Mouse (Mus musculus) CH12.LX (cell line): Measurements from ENCODE around the gene Six5.

ENCODE experiments used
- CTCF ChIP-seq, 2 experiments: IDR thresholded peaks in 1 of 2; conservative IDR thresholded peaks in 1 of 2; 2 replicates each; pipeline ENCODE4 v1.5.1; 2011 to 2012; ENCODE audit warnings: low read depth in 2 of 2, low read length in 2 of 2, improper control_type of control experiment in 1 of 2, inconsistent platforms in 1 of 2, mild to moderate bottlenecking in 1 of 2, moderate library complexity in 1 of 2
- EP300 ChIP-seq: IDR thresholded peaks from 2 replicates; pipeline ENCODE4 v1.6.1; 2011; ENCODE audit warnings: low read length, improper control_type of control experiment
- MAFK ChIP-seq: IDR thresholded peaks from 2 replicates; pipeline ENCODE4 v1.6.1; 2011; ENCODE audit warnings: low read length, improper control_type of control experiment; ENCODE audit not compliant: insufficient replicate concordance
- MAZ ChIP-seq: IDR thresholded peaks from 2 replicates; pipeline ENCODE4 v1.6.1; 2012; ENCODE audit warnings: low read depth, mild to moderate bottlenecking, inconsistent platforms, low read length, improper control_type of control experiment, moderate library complexity
- POLR2A ChIP-seq: IDR thresholded peaks from 2 replicates; pipeline ENCODE4 v1.6.1; 2011; ENCODE audit warnings: low read depth, mild to moderate bottlenecking, improper control_type of control experiment, low read length
- TBP ChIP-seq: conservative IDR thresholded peaks from 2 replicates; pipeline ENCODE4 v1.6.1; 2011; ENCODE audit warnings: low read depth, low read length, improper control_type of control experiment
- TCF12 ChIP-seq: IDR thresholded peaks from 2 replicates; pipeline ENCODE4 v1.6.1; 2014; ENCODE audit warnings: low read depth, mild to moderate bottlenecking, inconsistent platforms, low read length, improper control_type of control experiment
- UBTF ChIP-seq: IDR thresholded peaks from 2 replicates; pipeline ENCODE4 v1.6.1; 2012; ENCODE audit warnings: low read depth, mild to moderate bottlenecking, inconsistent platforms, low read length, improper control_type of control experiment, moderate library complexity

- no peak for TF ChIP-seq MAZ
- TF ChIP-seq TCF12: no peak
- no peak for TF ChIP-seq CTCF (conservative IDR thresholded peaks at IDR 0.05 in 1 of 2, IDR thresholded peaks at IDR 0.05 in 1 of 2; ENCODE audit: low read depth in 2 of 2, low read length in 2 of 2)
- TF ChIP-seq EP300: no peak
- no peak for TF ChIP-seq UBTF
- no peak for TF ChIP-seq POLR2A
- TF ChIP-seq TBP: no peak
- no peak for TF ChIP-seq MAFK
Measured at GRCm38 (mm10) chr7:19051161-19051560, 43.2 kb upstream of the Six5 start.
